ENCODE assay signal across 29 mouse cellular contexts in genomic region chr4:125469711-125470372, GRCm38 (mm10). TPM values are rescaled to one million over a fixed set of nuclear protein-coding genes. Genes with fewer than 3 reads are reported as not detected.
DNase-seq lines count a peak whose midpoint lies in the region; ATAC-seq and TF ChIP-seq lines count a peak whose summit lies in the region.
"Had no signal": no experiment of that assay in that cellular context is flagged by ENCODE, and none has a peak within 500 bp of the region (broad histone marks: within the 10 kb centered on the region; RNA-seq: fewer than 3 reads in every experiment).

No protein-coding gene starts in this region.

- TF ChIP-seq CTCF in midbrain, postnatal 0 days (IDR thresholded peaks at IDR 0.05), result no peak

- no peak overlapping the region for H3K4me2 ChIP-seq in hindbrain, embryonic 11.5 days (replicated peaks; ENCODE audit: low read depth, low read length)
- no peak overlapping the region for H3K4me2 ChIP-seq in midbrain, postnatal 0 days (ENCODE audit: low read depth, low read length, poor library complexity, severe bottlenecking)
- H3K4me2 ChIP-seq: embryonic facial prominence, embryonic 12.5 days; embryonic facial prominence, embryonic 15.5 days; heart, embryonic 12.5 days; heart, embryonic 15.5 days; hindbrain, embryonic 12.5 days had no signal

- H3K9me3 ChIP-seq in hindbrain, embryonic 10.5 days, result no peaks in the 10 kb centered on the region
- no peaks in the 10 kb centered on the region for H3K9me3 ChIP-seq in hindbrain, embryonic 11.5 days (ENCODE audit: control insufficient read depth, low read length)
- H3K9me3 ChIP-seq in midbrain, embryonic 10.5 days (replicated peaks), result no peaks in the 10 kb centered on the region
- H3K9me3 ChIP-seq in midbrain, postnatal 0 days (ENCODE audit: low read length), result no peaks in the 10 kb centered on the region
- H3K9me3 ChIP-seq: embryonic facial prominence, embryonic 12.5 days; embryonic facial prominence, embryonic 15.5 days; heart, embryonic 12.5 days; heart, embryonic 15.5 days; hindbrain, embryonic 12.5 days had no signal

- no peak overlapping the region for H3K9ac ChIP-seq in hindbrain, embryonic 11.5 days (ENCODE audit: low read depth, low read length)
- H3K9ac ChIP-seq in midbrain, postnatal 0 days (replicated peaks; ENCODE audit: low read length, poor library complexity, severe bottlenecking), result no peak overlapping the region
- H3K9ac ChIP-seq: embryonic facial prominence, embryonic 12.5 days; embryonic facial prominence, embryonic 15.5 days; forebrain, postnatal 0 days; heart, embryonic 12.5 days; heart, embryonic 15.5 days; hindbrain, embryonic 12.5 days had no signal

- H3K4me1 ChIP-seq in hindbrain, embryonic 10.5 days (replicated peaks), result peaks cover 27% of the 10 kb centered on the region
- no peaks in the 10 kb centered on the region for H3K4me1 ChIP-seq in hindbrain, embryonic 11.5 days (replicated peaks; ENCODE audit: control insufficient read depth, insufficient read depth, low read length)
- peaks cover 9% of the 10 kb centered on the region for H3K4me1 ChIP-seq in midbrain, embryonic 10.5 days
- H3K4me1 ChIP-seq in midbrain, postnatal 0 days (ENCODE audit: insufficient read depth, low read length), result no peaks in the 10 kb centered on the region
- H3K4me1 ChIP-seq: embryonic facial prominence, embryonic 12.5 days; embryonic facial prominence, embryonic 15.5 days; heart, embryonic 12.5 days; heart, embryonic 15.5 days; hindbrain, embryonic 12.5 days had no signal

- 53% methylated on average over 11 of the region's 11 CpGs for WGBS in hindbrain, embryonic 10.5 days
- 46% methylated on average over 11 of the region's 11 CpGs for WGBS in hindbrain, embryonic 11.5 days
- WGBS in midbrain, embryonic 10.5 days, result 59% methylated on average over 11 of the region's 11 CpGs
- WGBS in midbrain, postnatal 0 days, result 56% methylated on average over 11 of the region's 11 CpGs

- H3K27ac ChIP-seq in hindbrain, embryonic 10.5 days, result peak overlapping the region; percentile 43; the same call in 1 of the 2 replicates
- H3K27ac ChIP-seq in hindbrain, embryonic 11.5 days (ENCODE audit: low read depth, low read length), result no peak overlapping the region
- peak overlapping the region; percentile 46; the same call in 1 of the 2 replicates for H3K27ac ChIP-seq in midbrain, embryonic 10.5 days (replicated peaks)
- no peak overlapping the region for H3K27ac ChIP-seq in midbrain, postnatal 0 days (ENCODE audit: low read depth, low read length)
- H3K27ac ChIP-seq: embryonic facial prominence, embryonic 12.5 days; embryonic facial prominence, embryonic 15.5 days; heart, embryonic 15.5 days; hindbrain, embryonic 12.5 days had no signal

- H3K36me3 ChIP-seq in hindbrain, embryonic 10.5 days, result no peaks in the 10 kb centered on the region
- H3K36me3 ChIP-seq in hindbrain, embryonic 11.5 days (ENCODE audit: control insufficient read depth, insufficient read depth, low read length), result no peaks in the 10 kb centered on the region
- no peaks in the 10 kb centered on the region for H3K36me3 ChIP-seq in midbrain, embryonic 10.5 days
- no peaks in the 10 kb centered on the region for H3K36me3 ChIP-seq in midbrain, postnatal 0 days (ENCODE audit: insufficient read depth, low read length)
- H3K36me3 ChIP-seq: embryonic facial prominence, embryonic 12.5 days; embryonic facial prominence, embryonic 15.5 days; heart, embryonic 12.5 days; heart, embryonic 15.5 days; hindbrain, embryonic 12.5 days had no signal

- peaks cover 7% of the 10 kb centered on the region; the same call in 1 of the 2 replicates for H3K27me3 ChIP-seq in hindbrain, embryonic 10.5 days (ENCODE audit: insufficient read depth, poor library complexity, severe bottlenecking)
- H3K27me3 ChIP-seq in hindbrain, embryonic 11.5 days (ENCODE audit: control insufficient read depth, insufficient read depth, low read length), result no peaks in the 10 kb centered on the region
- H3K27me3 ChIP-seq in midbrain, embryonic 10.5 days (ENCODE audit: low read depth, poor library complexity, severe bottlenecking), result peaks cover 9% of the 10 kb centered on the region
- no peaks in the 10 kb centered on the region for H3K27me3 ChIP-seq in midbrain, postnatal 0 days (ENCODE audit: insufficient read depth, low read length)
- H3K27me3 ChIP-seq: CH12.LX; embryonic facial prominence, embryonic 12.5 days; embryonic facial prominence, embryonic 15.5 days had no signal

- no peak overlapping the region for H3K4me3 ChIP-seq in hindbrain, embryonic 10.5 days
- H3K4me3 ChIP-seq in hindbrain, embryonic 11.5 days (ENCODE audit: low read depth, low read length), result no peak overlapping the region
- H3K4me3 ChIP-seq in midbrain, embryonic 10.5 days, result no peak overlapping the region
- H3K4me3 ChIP-seq in midbrain, postnatal 0 days (ENCODE audit: low read depth, low read length), result no peak overlapping the region
- H3K4me3 ChIP-seq: embryonic facial prominence, embryonic 12.5 days; embryonic facial prominence, embryonic 15.5 days; heart, embryonic 12.5 days; heart, embryonic 15.5 days; hindbrain, embryonic 12.5 days had no signal

- DNase-seq in cerebellum, postnatal 14 days, result peak; percentile 46 to 54
- DNase-seq in cerebellum, adult 8-10 months, result no peak
- peak; percentile 40 for DNase-seq in hindbrain, embryonic 10.5 days (ENCODE audit: low spot score)
- DNase-seq in hindbrain, embryonic 11.5 days (ENCODE audit: low spot score), result no peak
- DNase-seq in midbrain, embryonic 10.5 days (ENCODE audit: low spot score), result no peak
- DNase-seq in midbrain, postnatal 0 days (ENCODE audit: low spot score), result no peak
- DNase-seq in MN1 (ENCODE audit: low spot score), result peak; percentile 82
- DNase-seq: adrenal gland, adult 8-10 months; adrenal gland, postnatal 25 days; B cell, adult 2 months; cerebellum, adult 11-12 months; cerebellum, adult 9-10 months; gastrocnemius, postnatal 25 days; heart, adult 18-20 months; heart, postnatal 10 days; heart, postnatal 36 days; kidney, adult 18-20 months had no signal

- ATAC-seq in hindbrain, embryonic 11.5 days (ENCODE audit: low FRiP score), result no peak
- ATAC-seq in midbrain, postnatal 0 days (ENCODE audit: low FRiP score), result no peak
- ATAC-seq: activated CD4-positive, CD25-positive, alpha-beta regulatory T cell, adult 4 months; forebrain, embryonic 14.5 days; hindbrain, embryonic 16.5 days; inflammation-experienced regulatory T-cells, adult 6 months; intestine, embryonic 16.5 days had no signal

RNA-seq across cellular contexts. Expression of gene Grik3, which starts 20.7 kb away (rescaled TPM):
- 0.80 and 1.1 TPM in 2 replicates for polyA plus RNA-seq in hindbrain, embryonic 10.5 days (2016; fragmentation: Nextera tagmentation; extraction: Ambion mirVana)
- polyA plus RNA-seq in hindbrain, embryonic 11.5 days (2014; fragmentation: Nextera tagmentation; extraction: Ambion mirVana), result 2.1 and 2.9 TPM in 2 replicates
- polyA plus RNA-seq in midbrain, embryonic 10.5 days (2016; fragmentation: Nextera tagmentation; extraction: Ambion mirVana), result 0.31 and 0.34 TPM in 2 replicates
- 22.7 and 24.6 TPM in 2 replicates for total RNA-seq in midbrain, postnatal 0 days (2014; rRNA removed)
- 2.5 and 3.3 TPM in 2 replicates for polyA plus RNA-seq in midbrain, postnatal 0 days (2015; fragmentation: Nextera tagmentation; extraction: Ambion mirVana)
- total RNA-seq: CH12.LX had no signal
- polyA plus RNA-seq: activated CD4-positive, CD25-positive, alpha-beta regulatory T cell, adult 4 months; inflammation-experienced regulatory T-cells, adult 6 months had no signal

Comparison
In these comparisons a context has a peak if more than half of its experiments do, and no peak if none do; other contexts are left out.
1. DNase-seq: peak in cerebellum, postnatal 14 days (2 of 2), hindbrain, embryonic 10.5 days (single experiment) and MN1 (single experiment); none in cerebellum, adult 8-10 months (single experiment), hindbrain, embryonic 11.5 days (single experiment), midbrain, embryonic 10.5 days (single experiment) and midbrain, postnatal 0 days (single experiment).
2. H3K27ac ChIP-seq: peak in hindbrain, embryonic 10.5 days (single experiment) and midbrain, embryonic 10.5 days (single experiment); none in hindbrain, embryonic 11.5 days (single experiment) and midbrain, postnatal 0 days (single experiment).